Mouse (Mus musculus) CH12.LX (cell line): ENCODE results near the gene Alpk1. TPM values are rescaled to one million over a fixed set of nuclear protein-coding genes. Genes with fewer than 3 reads are reported as not detected.

ENCODE experiments used
- DNase-seq: peaks from one replicate; pipeline ENCODE4 v3.0.0-alpha.2; 2013; ENCODE audit errors: extremely low read depth
- H3K27ac ChIP-seq: 2 replicates; pipeline ENCODE4 v1.5.1; 2012; ENCODE audit warnings: low read depth, mild to moderate bottlenecking, control low read depth, moderate library complexity; ENCODE audit not compliant: insufficient read depth
- H3K27me3 ChIP-seq: replicated peaks from 2 replicates; pipeline ENCODE3; 2012; ENCODE audit warnings: inconsistent platforms
- H3K36me3 ChIP-seq, 2 experiments: replicated peaks in 1 of 2; 2 replicates each; pipeline versions ENCODE3 to v1.6.1; 2012; ENCODE audit warnings: inconsistent platforms in 1 of 2, low read length in 1 of 2, mild to moderate bottlenecking in 1 of 2, mixed read lengths in 1 of 2, moderate library complexity in 1 of 2; ENCODE audit not compliant: control insufficient read depth in 1 of 2, insufficient read depth in 1 of 2
- H3K4me1 ChIP-seq, 2 experiments: 2 replicates each; pipeline ENCODE4 v1.6.1; 2012; ENCODE audit warnings: inconsistent platforms in 1 of 2, moderate library complexity in 1 of 2; ENCODE audit not compliant: insufficient read depth in 2 of 2, control insufficient read depth in 1 of 2
- H3K4me2 ChIP-seq: 2 replicates; pipeline ENCODE4 v1.6.1; 2012; ENCODE audit warnings: low read depth, mild to moderate bottlenecking, control low read depth; ENCODE audit not compliant: poor library complexity, insufficient read depth, severe bottlenecking
- H3K4me3 ChIP-seq, 3 experiments: fragments of 150-350 bp in 1 of 3; sonication (generic) in 1 of 3; replicated peaks in 1 of 3; 2 replicates each; pipeline versions ENCODE3 to v1.5.1; 2011 to 2012; ENCODE audit warnings: low read depth in 2 of 3, low read length in 2 of 3, mild to moderate bottlenecking in 2 of 3, moderate library complexity in 2 of 3, control low read depth in 1 of 3, improper control_type of control experiment in 1 of 3, inconsistent platforms in 1 of 3, mixed read lengths in 1 of 3; ENCODE audit not compliant: poor library complexity in 1 of 3
- H3K79me2 ChIP-seq: replicated peaks from 2 replicates; pipeline ENCODE4 v1.6.1; 2012; ENCODE audit warnings: mild to moderate bottlenecking, moderate library complexity; ENCODE audit not compliant: control insufficient read depth, poor library complexity, insufficient read depth, severe bottlenecking; ENCODE audit errors: extremely low read depth
- H3K9ac ChIP-seq: 2 replicates; pipeline ENCODE4 v1.6.1; 2012; ENCODE audit warnings: low read depth, mild to moderate bottlenecking, control low read depth, moderate library complexity; ENCODE audit not compliant: insufficient read depth
- H3K9me3 ChIP-seq: replicated peaks from 2 replicates; pipeline ENCODE3; 2012; ENCODE audit warnings: low read length, inconsistent platforms, mixed read lengths
- BHLHE40 ChIP-seq: IDR thresholded peaks from 2 replicates; pipeline ENCODE4 v1.6.1; 2011; ENCODE audit warnings: mild to moderate bottlenecking, low read depth, low read length, improper control_type of control experiment
- CHD1 ChIP-seq: IDR thresholded peaks from 2 replicates; pipeline ENCODE4 v1.6.1; 2012; ENCODE audit warnings: low read depth, low read length, improper control_type of control experiment, inconsistent platforms
- CHD2 ChIP-seq: IDR thresholded peaks from 2 replicates; pipeline ENCODE4 v1.6.1; 2011; ENCODE audit warnings: low read length, improper control_type of control experiment
- CTCF ChIP-seq, 2 experiments: IDR thresholded peaks in 1 of 2; conservative IDR thresholded peaks in 1 of 2; 2 replicates each; pipeline ENCODE4 v1.5.1; 2011 to 2012; ENCODE audit warnings: low read depth in 2 of 2, low read length in 2 of 2, improper control_type of control experiment in 1 of 2, inconsistent platforms in 1 of 2, mild to moderate bottlenecking in 1 of 2, moderate library complexity in 1 of 2
- E2F4 ChIP-seq: IDR thresholded peaks from 2 replicates; pipeline ENCODE4 v1.6.1; 2011; ENCODE audit warnings: low read depth, low read length, improper control_type of control experiment; ENCODE audit not compliant: insufficient replicate concordance
- ELF1 ChIP-seq: IDR thresholded peaks from 2 replicates; pipeline ENCODE4 v1.6.1; 2014; ENCODE audit warnings: low read depth, mild to moderate bottlenecking, inconsistent platforms, low read length, improper control_type of control experiment
- EP300 ChIP-seq: IDR thresholded peaks from 2 replicates; pipeline ENCODE4 v1.6.1; 2011; ENCODE audit warnings: low read length, improper control_type of control experiment
- IRF4 ChIP-seq: IDR thresholded peaks from 2 replicates; pipeline ENCODE4 v1.6.1; 2014; ENCODE audit warnings: low read depth, mild to moderate bottlenecking, inconsistent platforms, low read length, improper control_type of control experiment
- JUN ChIP-seq: IDR thresholded peaks from 2 replicates; pipeline ENCODE4 v1.6.1; 2011; ENCODE audit warnings: low read depth, mild to moderate bottlenecking, low read length, improper control_type of control experiment, moderate library complexity; ENCODE audit not compliant: insufficient read depth
- JUND ChIP-seq: conservative IDR thresholded peaks from 2 replicates; pipeline ENCODE4 v1.6.1; 2011; ENCODE audit warnings: low read depth, low read length, improper control_type of control experiment
- MAX ChIP-seq: IDR thresholded peaks from 2 replicates; pipeline ENCODE4 v1.6.1; 2011; ENCODE audit warnings: low read length, improper control_type of control experiment
- MEF2A ChIP-seq: IDR thresholded peaks from 2 replicates; pipeline ENCODE4 v1.6.1; 2014; ENCODE audit warnings: low read depth, mild to moderate bottlenecking, inconsistent platforms, low read length, improper control_type of control experiment, borderline replicate concordance
- MYC ChIP-seq: IDR thresholded peaks from 2 replicates; pipeline ENCODE4 v1.6.1; 2011; ENCODE audit warnings: low read depth, mild to moderate bottlenecking, improper control_type of control experiment, low read length
- NRF1 ChIP-seq: IDR thresholded peaks from 2 replicates; pipeline ENCODE4 v1.6.1; 2014; ENCODE audit warnings: low read depth, mild to moderate bottlenecking, inconsistent platforms, low read length, improper control_type of control experiment, moderate library complexity
- PAX5 ChIP-seq: IDR thresholded peaks from 2 replicates; pipeline ENCODE4 v1.6.1; 2012; ENCODE audit warnings: low read length, inconsistent platforms, mixed read lengths
- POLR2A ChIP-seq: IDR thresholded peaks from 2 replicates; pipeline ENCODE4 v1.6.1; 2011; ENCODE audit warnings: low read depth, mild to moderate bottlenecking, improper control_type of control experiment, low read length
- RCOR1 ChIP-seq: conservative IDR thresholded peaks from 2 replicates; pipeline ENCODE4 v1.6.1; 2012; ENCODE audit warnings: low read depth, mild to moderate bottlenecking, inconsistent platforms, low read length, improper control_type of control experiment
- SIN3A ChIP-seq: IDR thresholded peaks from 2 replicates; pipeline ENCODE4 v1.6.1; 2012; ENCODE audit warnings: low read length, improper control_type of control experiment, inconsistent platforms
- SMC3 ChIP-seq: IDR thresholded peaks from 2 replicates; pipeline ENCODE4 v1.6.1; 2011; ENCODE audit warnings: low read depth, low read length, improper control_type of control experiment
- TCF12 ChIP-seq: IDR thresholded peaks from 2 replicates; pipeline ENCODE4 v1.6.1; 2014; ENCODE audit warnings: low read depth, mild to moderate bottlenecking, inconsistent platforms, low read length, improper control_type of control experiment
- USF1 ChIP-seq: IDR thresholded peaks from 2 replicates; pipeline ENCODE4 v1.6.1; 2014; ENCODE audit warnings: low read depth, mild to moderate bottlenecking, inconsistent platforms, low read length, improper control_type of control experiment
- ZKSCAN1 ChIP-seq: IDR thresholded peaks from 2 replicates; pipeline ENCODE4 v1.6.1; 2012; ENCODE audit warnings: low read depth, inconsistent platforms, low read length, improper control_type of control experiment, borderline replicate concordance
- dilution Hi-C: fragments of 300-500 bp; cut with MboI; formaldehyde crosslinking; loops from 2 replicates; pipeline ENCODE4 v1.14.3; 2020; ENCODE audit warnings: low sequenced_read_pairs; ENCODE audit not compliant: extremely low pct_unique_long_range_greater_than_20kb, extremely low pct_ligation_motif_present
- in situ Hi-C: fragments of 300-500 bp; cut with MboI; formaldehyde crosslinking; loops from 3 replicates; pipeline ENCODE4 v1.14.3; 2019; ENCODE audit warnings: low sequenced_read_pairs, low pct_ligation_motif_present, low pct_unique_long_range_greater_than_20kb, mixed read lengths
- polyA plus RNA-seq: library from polyadenylated mRNA; unstranded; fragments of >175 nt; gene quantifications from 2 replicates; pipeline ENCODE4 v1.2.1, GENCODE M21; 2012; ENCODE audit warnings: low read depth; ENCODE audit not compliant: insufficient read length
- total RNA-seq, 2 experiments: library from RNA; depleted of rRNA; stranded (reverse); fragments of 300-350 nt in 1 of 2; fragments of >200 nt in 1 of 2; gene quantifications; 2 replicates each; pipeline ENCODE4 v1.2.3; 2012 to 2014

Gene Alpk1
- total and polyA plus RNA-seq, 3 experiments = 1.4 to 1.8 (median 1.5) TPM

- DNase-seq = peak; percentile 41
- Histone ChIP-seq H3K79me2 (no peaks in the 10 kb centered on the region), H3K4me2 (peak overlapping the region; percentile 97), H3K36me3 (no peaks in the 10 kb centered on the region), H3K4me3 (peak overlapping the region; percentile 67 to 73 (median 68)), H3K27me3 (peaks cover 8% of the 10 kb centered on the region), H3K4me1 (peaks cover 3 to 37% of the 10 kb centered on the region in 2 experiments; a peak in 3 of 4 replicates), H3K9ac (peak overlapping the region; percentile 83), H3K9me3 (no peaks in the 10 kb centered on the region), H3K27ac (no peak overlapping the region)
- dilution Hi-C loops (no loop called here), in situ Hi-C loops (no loop called here)
- TF ChIP-seq SIN3A (peak; percentile 56; the same call in 1 of the 2 replicates), CTCF (conservative IDR thresholded peaks at IDR 0.05 in 1 of 2, IDR thresholded peaks at IDR 0.05 in 1 of 2; ENCODE audit: low read depth in 2 of 2, low read length in 2 of 2) (no peak), CHD2 (no peak), JUN (no peak), MAX (no peak), IRF4 (no peak), JUND (no peak), CHD1 (no peak), TCF12 (peak; percentile 38; the same call in 1 of the 2 replicates), SMC3 (no peak), RCOR1 (no peak), MYC (no peak), BHLHE40 (peak; percentile 86), USF1 (no peak), EP300 (peak; percentile 43; the same call in 1 of the 2 replicates), ZKSCAN1 (no peak), MEF2A (no peak), E2F4 (no peak), PAX5 (no peak), NRF1 (no peak), ELF1 (no peak), POLR2A (no peak)
Measured at GRCm38 (mm10) chr3:127791056-127791483, 10.7 kb upstream of the Alpk1 start.
